Mouse (Mus musculus) erythroblast, embryonic 14.5 days (primary cell): Measurements from ENCODE around the gene Kif26b.

ENCODE experiments used
- GATA1 ChIP-seq: IDR thresholded peaks from 2 replicates; pipeline ENCODE4 v1.6.1; 2012; ENCODE audit warnings: low read length, inconsistent platforms, mixed read lengths
- TAL1 ChIP-seq: IDR thresholded peaks from 3 replicates; pipeline ENCODE4 v1.6.1; 2012; ENCODE audit warnings: low read length, inconsistent platforms, mixed read lengths

DNA sequence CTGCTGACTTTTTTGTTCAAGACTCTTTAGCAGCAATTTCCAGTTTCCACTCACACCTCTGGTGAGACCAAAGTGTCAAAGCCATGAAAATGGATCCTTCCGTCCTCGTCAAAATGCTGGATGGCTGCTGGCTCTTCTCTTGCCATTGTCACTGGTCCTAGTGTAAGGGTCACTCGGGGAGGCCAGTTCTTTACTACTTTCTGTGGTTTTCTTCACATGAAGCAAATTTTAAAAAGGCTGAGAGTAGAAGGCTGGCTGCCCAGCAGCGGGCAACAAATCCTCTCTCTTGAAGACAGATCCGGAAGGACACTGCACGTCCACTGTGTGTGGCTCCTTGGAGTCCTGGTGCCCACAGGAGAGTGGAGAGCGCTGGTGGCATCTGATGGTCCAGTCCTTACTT lies 265.9 kb downstream of the Kif26b start:
- TF ChIP-seq TAL1 (no peak), GATA1 (no peak)
